Mouse (Mus musculus) heart, postnatal 10 days (tissue): ENCODE measurements at regions not wholly inside any gene's neighbourhood (a gene's known extent, or its start where the extent isn't known, plus 50 kb on each side); places are given as distances from the start of the nearest gene placed in this dataset.
"Not testable (repeated sequence)": the region's sequence is repeated elsewhere in the genome, so short reads cannot be mapped to it uniquely, and the experiment has no call there.

ENCODE experiments used
- DNase-seq, 2 experiments: peaks; one replicate each; pipeline ENCODE4 v3.0.0; 2021
- intact Hi-C: fragments of 180-260 bp; cut with DNase I; formaldehyde crosslinking; loops from one replicate; pipeline ENCODE4 v1.15.1; 2025

DNA sequence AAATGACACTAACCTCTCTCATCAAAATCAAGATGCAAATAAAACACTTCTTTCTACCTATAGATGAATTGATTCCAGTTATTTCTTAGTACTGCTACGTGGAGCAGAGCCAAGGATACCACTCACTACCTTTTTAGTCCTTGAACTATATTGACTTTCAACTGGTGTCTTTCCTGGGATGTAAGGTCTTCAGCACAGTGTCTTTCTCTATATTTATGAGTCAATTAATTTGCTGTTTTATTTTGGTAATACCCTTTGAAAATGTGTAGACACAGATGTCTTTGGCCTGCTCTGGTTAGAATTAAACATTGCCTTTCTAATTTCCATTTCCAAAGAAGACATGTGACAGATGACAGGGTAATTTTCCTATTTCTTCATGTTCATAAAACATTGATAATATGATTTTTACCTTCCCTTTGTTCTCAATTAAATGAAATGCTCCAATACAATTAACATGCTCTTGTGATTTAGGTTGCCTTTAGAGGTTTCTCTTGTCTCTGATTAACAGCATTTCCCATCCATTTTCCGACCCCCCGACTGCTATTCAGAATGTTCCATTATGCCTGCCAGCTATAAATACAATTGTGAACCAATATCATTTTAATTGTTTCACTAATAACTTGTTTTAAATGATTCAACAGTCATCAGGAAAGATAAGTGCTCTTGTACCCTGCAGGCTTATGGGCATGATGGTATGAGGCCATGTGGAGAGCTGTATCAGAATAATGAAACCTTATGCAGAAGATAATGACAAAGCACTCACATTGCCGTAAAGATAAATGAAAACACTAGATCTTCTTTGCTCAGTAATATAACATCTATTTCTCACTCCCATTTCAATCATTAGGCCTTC lies 266.2 kb upstream of the 1700008P02Rik start:
- intact Hi-C loops, result no loop called here
- DNase-seq, result no peak

DNA sequence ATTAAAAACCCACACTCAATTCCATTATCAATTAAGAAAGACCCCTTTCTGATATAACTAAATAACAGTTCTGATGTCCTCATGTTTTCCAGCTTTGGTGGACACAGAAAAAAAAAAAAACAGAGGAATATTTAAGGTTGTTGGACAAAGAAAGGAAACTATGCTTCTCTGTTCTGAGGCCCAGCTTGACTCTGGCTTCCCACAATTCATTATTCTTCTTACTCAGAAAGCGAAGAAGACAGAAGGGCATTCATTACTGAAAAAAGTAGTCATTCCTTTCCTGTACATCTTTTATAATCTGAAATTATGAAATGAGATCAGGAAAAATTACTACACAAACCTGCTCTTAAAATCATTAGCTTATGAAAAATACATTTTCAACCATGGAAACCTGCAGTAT lies 263.2 kb upstream of the 1700008P02Rik start:
- DNase-seq, result no peak
- intact Hi-C loops, result no loop called here

DNA sequence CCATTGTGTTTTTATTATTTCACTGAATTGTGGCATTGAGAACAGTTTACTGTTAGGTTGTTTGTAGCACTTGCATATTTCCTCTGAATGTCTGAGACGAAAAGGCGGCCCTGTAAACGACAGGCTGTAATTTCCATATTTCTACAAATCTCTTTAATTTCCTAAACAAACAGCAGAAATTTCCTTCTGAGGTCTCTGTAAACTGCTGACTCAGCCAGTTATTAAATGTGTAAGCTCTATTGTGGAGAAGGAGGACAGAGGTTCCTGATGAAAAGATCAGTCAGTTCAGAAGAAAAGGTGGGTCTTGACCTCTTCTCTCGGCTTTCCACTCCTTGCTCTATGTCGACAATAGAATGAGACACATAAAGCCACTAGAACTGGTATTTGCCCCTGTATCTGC lies 256.0 kb upstream of the 1700008P02Rik start:
- no peak for DNase-seq
- intact Hi-C loops, result no loop called here

- no peak for DNase-seq
- intact Hi-C loops, result no loop called here
These were observed 251.9 kb upstream of the 1700008P02Rik start for GRCm38 (mm10) chr3:6872170-6872569.

DNA sequence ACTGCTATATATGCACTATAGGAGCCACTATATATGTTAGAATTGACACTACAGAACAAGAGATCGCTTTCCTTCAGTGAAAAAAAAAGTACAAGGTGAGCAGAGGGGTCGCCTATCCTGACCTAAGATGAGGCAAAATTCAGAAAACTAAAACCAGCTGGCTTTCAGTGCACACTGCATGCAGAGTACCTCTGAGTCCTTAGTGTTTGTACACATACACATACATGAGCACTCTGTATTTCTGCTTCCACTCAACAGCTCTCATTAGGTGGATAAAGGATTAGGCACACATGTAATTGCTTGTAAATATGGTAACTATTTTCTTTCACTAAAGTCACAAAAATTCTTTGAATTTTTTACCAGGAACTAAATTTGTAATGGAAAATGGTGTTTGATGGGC lies 251.5 kb upstream of the 1700008P02Rik start:
- intact Hi-C loops, result no loop called here
- no peak for DNase-seq

GRCm38 (mm10) chr3:6866148-6866483 lies 245.9 kb upstream of the 1700008P02Rik start:
- intact Hi-C loops, result no loop called here
- no peak for DNase-seq

DNA sequence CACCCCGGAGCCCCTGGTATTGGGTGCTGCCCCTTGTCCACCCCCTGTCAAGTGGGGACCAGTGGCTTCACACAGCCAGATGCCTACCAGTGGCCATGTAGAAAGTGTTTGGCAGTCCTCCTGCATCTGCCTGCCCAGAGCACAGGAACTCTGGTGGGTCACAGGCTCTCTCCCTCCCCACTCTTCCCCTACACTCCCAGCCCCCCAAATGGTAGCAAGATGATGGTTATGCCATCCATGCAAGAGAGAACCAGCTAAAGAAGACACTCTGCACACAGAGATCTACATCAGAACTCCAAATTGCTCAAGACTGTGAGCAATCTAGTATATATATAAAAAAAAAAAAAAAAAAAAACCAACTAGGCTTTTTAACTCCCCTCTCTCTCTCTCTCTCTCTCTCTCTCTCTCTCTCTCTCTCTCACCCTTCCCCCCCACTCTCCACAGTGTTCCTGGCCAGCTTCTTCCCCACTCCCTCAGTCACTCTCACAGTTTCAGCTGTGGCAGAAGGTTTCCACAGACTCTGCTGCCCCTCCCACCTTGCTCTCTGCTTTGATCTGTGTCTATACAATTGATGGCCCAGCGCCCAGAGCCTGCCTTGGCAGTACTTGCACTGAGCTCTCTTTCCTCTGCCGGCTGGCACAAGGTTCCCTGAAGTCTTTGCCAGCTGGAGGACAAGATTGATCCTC lies 245.4 kb upstream of the 1700008P02Rik start:
- intact Hi-C loops, result no loop called here
- DNase-seq, result no peak

DNA sequence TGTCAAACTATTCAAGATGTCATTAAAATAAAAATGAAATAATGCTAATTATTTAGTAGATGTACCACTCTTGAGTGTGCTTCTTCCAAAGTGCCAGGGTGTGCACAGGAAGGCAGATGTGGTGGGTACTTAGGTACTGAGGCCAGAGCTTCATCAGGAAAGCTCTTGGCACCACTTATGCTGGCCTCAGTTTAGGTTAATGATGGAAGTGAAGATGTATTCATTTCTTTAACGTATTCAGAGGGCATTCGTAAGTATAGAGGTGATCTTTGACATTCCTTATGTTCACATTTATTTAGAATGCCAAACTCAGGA lies 239.6 kb upstream of the 1700008P02Rik start:
- no peak for DNase-seq
- intact Hi-C loops, result no loop called here

GRCm38 (mm10) chr3:6858982-6859865 lies 239.0 kb upstream of the 1700008P02Rik start:
- no peak for DNase-seq
- intact Hi-C loops, result no loop called here

DNA sequence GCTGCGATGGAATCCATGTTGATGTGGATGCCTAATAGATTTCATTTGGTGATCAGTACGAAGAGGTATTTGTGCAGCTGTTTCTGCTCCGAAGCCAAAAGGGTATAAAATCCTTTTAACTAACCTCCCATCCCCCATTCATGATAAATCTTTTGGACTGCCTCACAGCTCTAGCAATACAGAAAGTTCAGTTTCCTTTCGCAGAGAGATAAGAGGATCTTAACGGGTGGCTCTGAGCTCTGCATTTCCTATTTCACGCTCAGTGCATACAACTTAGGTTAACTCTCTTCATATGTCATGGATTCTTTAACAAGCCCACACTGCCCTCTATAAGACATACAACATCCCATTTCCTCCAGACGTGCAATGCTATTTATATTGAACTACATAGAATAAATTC lies 199.1 kb upstream of the 1700008P02Rik start:
- intact Hi-C loops, result no loop called here
- no peak for DNase-seq

- intact Hi-C loops, result no loop called here
- DNase-seq, result no peak
These were observed 192.1 kb upstream of the 1700008P02Rik start for GRCm38 (mm10) chr3:6812346-6812745.

GRCm38 (mm10) chr3:6809381-6809950 lies 189.2 kb upstream of the 1700008P02Rik start:
- intact Hi-C loops, result no loop called here
- no peak for DNase-seq

GRCm38 (mm10) chr3:6800092-6800716 lies 180.0 kb upstream of the 1700008P02Rik start:
- intact Hi-C loops, DNase-seq: not testable (repeated sequence)

- DNase-seq, result no peak
- intact Hi-C loops, result no loop called here
These were observed 148.3 kb upstream of the 1700008P02Rik start for GRCm38 (mm10) chr3:6768506-6768905.

- DNase-seq, intact Hi-C loops: not testable (repeated sequence)
These were observed 147.8 kb upstream of the 1700008P02Rik start for GRCm38 (mm10) chr3:6768085-6768484.

GRCm38 (mm10) chr3:6759172-6759571 lies 138.9 kb upstream of the 1700008P02Rik start:
- intact Hi-C loops, result no loop called here
- no peak for DNase-seq

DNA sequence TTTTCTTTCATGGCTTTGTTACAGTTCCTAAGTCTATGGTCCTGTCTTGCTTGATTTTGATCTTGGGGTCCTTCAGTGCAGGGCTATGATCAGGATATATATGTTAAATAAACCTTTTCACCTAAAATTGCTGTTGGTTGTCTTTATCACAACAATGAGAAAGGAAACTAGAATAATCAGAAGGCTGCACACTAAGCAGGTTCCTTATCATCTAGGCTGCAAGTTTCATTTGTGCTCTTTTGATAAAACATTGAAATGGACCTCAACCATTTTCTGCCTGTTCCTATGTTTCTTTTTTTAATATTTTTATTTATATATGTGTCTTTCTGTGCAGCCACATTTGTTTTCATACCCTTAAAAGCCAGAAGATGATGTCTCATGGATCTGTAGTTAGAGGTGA lies 137.3 kb upstream of the 1700008P02Rik start:
- DNase-seq, result no peak
- intact Hi-C loops, result no loop called here

DNA sequence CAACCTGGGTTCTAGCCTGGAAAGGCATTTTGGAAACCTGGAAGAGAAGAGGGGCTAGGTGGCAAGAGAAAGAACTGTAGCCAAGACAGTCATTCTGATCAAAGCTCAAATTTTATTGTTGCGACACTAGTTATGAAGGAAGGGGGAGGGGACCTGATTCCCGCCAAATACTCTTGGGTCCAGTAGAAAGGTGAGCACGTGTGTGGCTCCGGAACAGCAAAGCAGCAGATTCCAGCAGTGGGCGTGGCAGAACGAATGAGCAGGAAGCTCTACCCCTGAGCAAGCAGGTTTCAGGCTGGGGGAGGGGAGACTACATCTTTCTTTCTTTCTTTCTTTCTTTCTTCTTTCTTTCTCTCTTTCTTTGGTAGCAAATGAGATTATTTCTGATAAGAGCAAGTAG lies 130.5 kb upstream of the 1700008P02Rik start:
- intact Hi-C loops, result not testable (repeated sequence)

GRCm38 (mm10) chr3:6731372-6732297 lies 111.4 kb upstream of the 1700008P02Rik start:
- DNase-seq, result no peak
- intact Hi-C loops, result no loop called here

More for the DNA sequence above, 130.5 kb upstream of the 1700008P02Rik start:
- DNase-seq, result not testable (repeated sequence)

- no peak for DNase-seq
- intact Hi-C loops, result no loop called here
These were observed 109.8 kb upstream of the 1700008P02Rik start for GRCm38 (mm10) chr3:6730066-6730465.
